Mouse (Mus musculus): ENCODE measurements at regions not wholly inside any gene's neighbourhood (a gene's known extent, or its start where the extent isn't known, plus 50 kb on each side); places are given as distances from the start of the nearest gene placed in this dataset.

DNA sequence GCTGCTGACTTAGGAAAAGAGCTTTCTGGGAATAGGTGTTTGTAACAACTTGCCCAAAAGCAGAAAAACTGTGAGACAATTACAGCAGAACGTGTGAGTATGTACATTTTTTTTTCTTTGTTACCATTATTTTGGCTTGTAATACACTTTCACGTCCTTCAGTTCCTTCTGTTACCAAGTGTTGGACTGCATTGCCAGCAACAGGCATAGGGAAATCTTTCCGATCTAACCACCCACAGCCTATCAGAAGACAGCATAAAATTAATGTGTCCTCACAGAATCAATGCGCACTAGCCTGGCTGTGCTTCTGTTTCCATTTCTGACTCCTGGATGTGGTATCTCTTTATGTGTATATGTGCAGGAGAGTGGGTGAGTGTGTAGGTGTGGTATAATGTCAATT is 76.6 kb upstream of the Ifne start:
- no peaks in the 10 kb centered on the region for H3K36me3 ChIP-seq (replicated peaks; ENCODE audit: control insufficient read depth, insufficient read depth)
- ATAC-seq (ENCODE audit: low FRiP score): no peak
- no peak for DNase-seq (ENCODE audit: low spot score)
- no peaks in the 10 kb centered on the region for H3K4me1 ChIP-seq (replicated peaks; ENCODE audit: control insufficient read depth, insufficient read depth, low read length)
- H3K9me3 ChIP-seq (ENCODE audit: control insufficient read depth, low read length): no peaks in the 10 kb centered on the region
- H3K27ac ChIP-seq: no peak overlapping the region
- H3K4me3 ChIP-seq (replicated peaks; ENCODE audit: low read length): no peak overlapping the region
- no peaks in the 10 kb centered on the region for H3K27me3 ChIP-seq (ENCODE audit: control insufficient read depth, insufficient read depth, low read length)
- no peak overlapping the region for H3K4me2 ChIP-seq (replicated peaks)
- H3K9ac ChIP-seq: no peak overlapping the region
- 78% methylated on average over 4 of the region's 4 CpGs for WGBS

DNA sequence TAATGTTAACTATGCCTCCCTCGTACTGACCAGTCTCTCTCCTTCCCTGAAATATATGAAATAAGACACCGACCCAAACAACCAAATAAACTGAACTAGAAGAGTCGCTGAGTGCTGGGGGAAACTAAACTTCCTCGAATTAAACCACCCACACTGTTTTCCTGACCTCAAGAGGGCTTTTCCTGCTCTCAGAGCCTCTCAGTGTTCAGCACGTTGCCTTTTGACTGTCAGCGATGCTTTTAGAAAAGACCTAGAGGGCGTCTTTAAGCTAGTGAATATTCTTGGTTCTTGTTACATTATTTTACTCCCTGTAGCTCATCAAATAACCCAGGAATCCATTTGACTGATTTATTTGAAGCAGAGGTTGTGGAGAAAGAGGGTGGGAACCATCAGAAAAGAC is 76.2 kb upstream of the Ifne start:
- no peak overlapping the region for H3K4me3 ChIP-seq (replicated peaks; ENCODE audit: low read length)
- no peak overlapping the region for H3K27ac ChIP-seq
- no peak overlapping the region for H3K9ac ChIP-seq
- no peaks in the 10 kb centered on the region for H3K27me3 ChIP-seq (ENCODE audit: control insufficient read depth, insufficient read depth, low read length)
- DNase-seq (ENCODE audit: low spot score) (no peak), ATAC-seq (ENCODE audit: low FRiP score) (no peak)
- no peaks in the 10 kb centered on the region for H3K36me3 ChIP-seq (replicated peaks; ENCODE audit: control insufficient read depth, insufficient read depth)
- no peak overlapping the region for H3K4me2 ChIP-seq (replicated peaks)
- H3K4me1 ChIP-seq (replicated peaks; ENCODE audit: control insufficient read depth, insufficient read depth, low read length): no peaks in the 10 kb centered on the region
- no peaks in the 10 kb centered on the region for H3K9me3 ChIP-seq (ENCODE audit: control insufficient read depth, low read length)
- 46% methylated on average over 7 of the region's 7 CpGs for WGBS

DNA sequence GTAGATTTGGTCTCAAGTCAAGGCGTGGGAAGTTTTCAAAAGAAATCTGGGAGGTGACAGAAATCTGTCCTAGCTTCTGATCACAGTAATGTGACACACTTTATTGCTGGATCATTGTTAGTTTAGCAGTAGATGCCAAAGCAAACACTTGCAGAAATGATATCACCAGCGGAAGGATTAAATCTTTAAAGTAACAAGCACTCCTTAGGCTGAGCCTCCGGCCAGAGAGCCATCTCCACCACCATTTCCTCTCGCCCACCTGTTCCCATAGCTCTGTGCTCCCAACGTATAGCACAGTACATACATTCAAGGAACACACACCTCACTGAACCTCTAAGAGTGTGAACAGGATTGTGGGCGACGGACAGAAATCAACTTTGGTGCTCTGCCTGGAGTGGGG is 75.6 kb upstream of the Ifne start:
- no peak for ATAC-seq (ENCODE audit: low FRiP score)
- H3K4me1 ChIP-seq (replicated peaks; ENCODE audit: control insufficient read depth, insufficient read depth, low read length): no peaks in the 10 kb centered on the region
- WGBS: 92% methylated on average over 7 of the region's 7 CpGs

DNA sequence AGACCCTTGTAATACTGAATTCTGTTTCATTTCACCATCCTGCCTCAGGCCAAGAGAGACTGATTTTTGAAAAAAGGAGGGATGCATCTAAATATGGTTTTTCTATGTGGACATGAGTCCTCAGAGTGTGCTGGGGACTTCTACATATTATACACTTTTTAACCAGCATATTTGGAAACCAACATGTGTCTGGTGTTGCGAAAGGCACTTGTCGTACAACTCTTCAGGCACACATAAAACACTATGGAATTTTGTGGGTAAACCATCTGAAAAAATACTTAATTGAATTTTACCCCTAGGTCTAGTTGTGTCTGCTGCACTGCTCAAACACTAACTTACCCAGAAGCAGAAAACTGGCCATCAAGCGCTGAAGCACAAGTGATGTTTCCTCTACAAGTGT is 74.0 kb upstream of the Ifne start:
- H3K9me3 ChIP-seq (ENCODE audit: control insufficient read depth, low read length): no peaks in the 10 kb centered on the region
- no peak overlapping the region for H3K27ac ChIP-seq
- H3K36me3 ChIP-seq (replicated peaks; ENCODE audit: control insufficient read depth, insufficient read depth): no peaks in the 10 kb centered on the region
- H3K27me3 ChIP-seq (ENCODE audit: control insufficient read depth, insufficient read depth, low read length): no peaks in the 10 kb centered on the region
- WGBS: 96% methylated on average over 3 of the region's 3 CpGs
- no peak for DNase-seq (ENCODE audit: low spot score)
- no peak for ATAC-seq (ENCODE audit: low FRiP score)
- no peak overlapping the region for H3K9ac ChIP-seq
- H3K4me3 ChIP-seq (replicated peaks; ENCODE audit: low read length): no peak overlapping the region
- no peak overlapping the region for H3K4me2 ChIP-seq (replicated peaks)
- H3K4me1 ChIP-seq (replicated peaks; ENCODE audit: control insufficient read depth, insufficient read depth, low read length): no peaks in the 10 kb centered on the region

More for the DNA sequence above, 75.6 kb upstream of the Ifne start:
- Histone ChIP-seq H3K9ac (no peak overlapping the region), H3K27me3 (ENCODE audit: control insufficient read depth, insufficient read depth, low read length) (no peaks in the 10 kb centered on the region), H3K4me2 (replicated peaks) (no peak overlapping the region), H3K27ac (no peak overlapping the region), H3K4me3 (replicated peaks; ENCODE audit: low read length) (no peak overlapping the region), H3K9me3 (ENCODE audit: control insufficient read depth, low read length) (no peaks in the 10 kb centered on the region), H3K36me3 (replicated peaks; ENCODE audit: control insufficient read depth, insufficient read depth) (no peaks in the 10 kb centered on the region)
- no peak for DNase-seq (ENCODE audit: low spot score)

DNA sequence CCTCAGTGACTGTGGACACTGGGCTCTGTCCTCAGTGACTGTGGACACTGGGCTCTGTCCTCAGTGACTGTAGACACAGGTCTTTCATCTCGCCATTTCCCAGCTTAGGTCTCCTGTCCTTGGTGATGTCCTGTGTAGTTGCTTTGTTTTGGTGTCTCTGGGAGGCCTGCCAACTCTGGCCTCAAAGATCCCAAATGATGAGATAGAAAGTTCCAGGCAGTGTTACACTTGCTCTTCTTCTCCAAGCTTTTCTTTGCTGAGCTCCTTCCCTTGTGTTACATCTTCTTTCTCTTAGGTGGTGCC is 71.0 kb upstream of the Ifne start:
- no peak overlapping the region for H3K27ac ChIP-seq
- no peak overlapping the region for H3K4me2 ChIP-seq (replicated peaks)
- no peaks in the 10 kb centered on the region for H3K36me3 ChIP-seq (replicated peaks; ENCODE audit: control insufficient read depth, insufficient read depth)
- 67% methylated on average over 1 of the region's 1 CpGs for WGBS
- no peaks in the 10 kb centered on the region for H3K27me3 ChIP-seq (ENCODE audit: control insufficient read depth, insufficient read depth, low read length)
- no peaks in the 10 kb centered on the region for H3K9me3 ChIP-seq (ENCODE audit: control insufficient read depth, low read length)
- no peak overlapping the region for H3K4me3 ChIP-seq (replicated peaks; ENCODE audit: low read length)
- no peaks in the 10 kb centered on the region for H3K4me1 ChIP-seq (replicated peaks; ENCODE audit: control insufficient read depth, insufficient read depth, low read length)
- ATAC-seq (ENCODE audit: low FRiP score) (no peak), DNase-seq (ENCODE audit: low spot score) (no peak)
- H3K9ac ChIP-seq: no peak overlapping the region

DNA sequence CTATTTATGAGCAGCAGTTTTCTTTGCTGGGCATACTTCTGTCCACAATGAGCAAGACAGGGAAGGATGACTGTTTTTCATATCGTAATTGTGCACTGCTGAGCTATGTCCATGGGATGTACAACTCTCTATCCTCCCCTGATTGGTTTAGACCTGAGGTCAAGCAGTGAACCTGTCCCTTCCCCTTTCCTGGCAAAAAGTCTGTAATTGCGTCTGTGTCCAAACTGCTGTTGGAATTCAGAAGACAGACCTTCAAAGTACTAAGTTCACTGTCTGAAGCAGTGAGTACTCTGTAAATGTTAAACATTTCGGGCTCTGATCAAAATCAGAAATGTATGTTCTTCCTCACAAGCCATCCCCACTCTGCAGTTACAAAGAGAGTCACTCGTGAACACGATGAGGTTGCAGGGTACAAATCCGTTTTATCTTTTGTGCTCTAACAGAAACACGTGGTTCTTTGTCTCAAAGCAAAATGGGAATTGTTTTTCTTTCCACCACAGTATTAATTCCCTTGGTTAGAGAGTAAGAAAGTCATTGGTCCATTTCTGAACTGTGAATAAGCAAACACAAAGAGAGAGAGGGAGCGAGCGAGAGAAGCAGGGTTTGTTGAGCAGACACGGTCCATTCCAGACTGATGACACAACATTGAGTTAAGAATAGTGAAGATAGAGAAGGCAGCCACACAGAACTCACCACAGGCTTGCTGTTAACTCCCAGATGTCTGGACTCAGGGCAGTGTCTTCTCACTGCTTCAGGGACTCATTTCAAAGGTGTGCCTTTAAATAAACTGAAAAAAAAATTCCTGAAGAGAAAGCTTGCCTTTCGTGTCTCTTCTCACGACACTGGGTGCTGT is 70.4 kb upstream of the Ifne start:
- Histone ChIP-seq H3K9me3 (ENCODE audit: control insufficient read depth, low read length) (no peaks in the 10 kb centered on the region), H3K4me1 (replicated peaks; ENCODE audit: control insufficient read depth, insufficient read depth, low read length) (no peaks in the 10 kb centered on the region), H3K4me3 (replicated peaks; ENCODE audit: low read length) (no peak overlapping the region), H3K27me3 (ENCODE audit: control insufficient read depth, insufficient read depth, low read length) (no peaks in the 10 kb centered on the region), H3K36me3 (replicated peaks; ENCODE audit: control insufficient read depth, insufficient read depth) (no peaks in the 10 kb centered on the region), H3K27ac (no peak overlapping the region), H3K4me2 (replicated peaks) (no peak overlapping the region), H3K9ac (no peak overlapping the region)
- DNase-seq (ENCODE audit: low spot score) (no peak), ATAC-seq (ENCODE audit: low FRiP score) (no peak)
- WGBS: 45% methylated on average over 12 of the region's 12 CpGs

DNA sequence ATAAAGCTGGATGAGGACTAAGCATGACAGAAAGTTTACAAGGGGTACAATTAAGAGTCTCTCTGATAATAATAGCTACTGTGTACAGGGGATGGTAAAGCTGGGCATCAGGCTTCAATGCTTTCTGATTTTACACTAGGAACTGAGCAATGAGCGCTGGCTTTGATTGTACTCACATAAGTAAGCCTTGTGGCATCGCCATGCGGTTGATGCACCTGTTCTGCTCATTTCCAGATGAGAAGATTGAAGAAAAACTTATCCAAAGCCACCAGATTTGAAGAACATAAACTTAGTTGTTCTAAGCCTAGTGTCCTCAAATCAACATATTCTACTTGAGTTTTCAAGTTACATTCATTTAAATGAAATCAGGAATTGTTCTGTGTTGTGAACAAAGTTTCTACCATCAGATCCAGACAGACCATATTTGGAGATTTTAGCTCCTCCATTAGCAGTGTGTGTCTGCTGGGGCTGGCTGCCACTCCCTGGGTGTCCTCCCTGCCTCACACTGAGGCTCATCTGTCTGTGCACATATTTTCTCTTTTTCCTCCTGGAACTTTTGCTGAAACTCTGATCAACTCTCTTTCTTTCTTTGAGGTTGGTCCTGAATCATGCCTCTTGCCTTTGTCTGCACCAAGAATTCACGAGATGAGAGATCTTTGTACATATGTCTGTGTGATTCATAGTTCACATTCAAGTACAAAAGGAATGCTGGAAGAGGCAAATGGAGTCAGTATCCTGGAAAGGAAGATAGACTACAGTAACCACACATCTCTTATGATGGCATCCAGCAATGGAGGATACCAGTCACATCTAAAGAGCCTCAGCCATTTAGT is 68.2 kb upstream of the Ifne start:
- Histone ChIP-seq H3K4me2 (replicated peaks) (no peak overlapping the region), H3K4me3 (replicated peaks; ENCODE audit: low read length) (no peak overlapping the region), H3K27ac (no peak overlapping the region), H3K9ac (no peak overlapping the region), H3K36me3 (replicated peaks; ENCODE audit: control insufficient read depth, insufficient read depth) (no peaks in the 10 kb centered on the region), H3K9me3 (ENCODE audit: control insufficient read depth, low read length) (no peaks in the 10 kb centered on the region), H3K27me3 (ENCODE audit: control insufficient read depth, insufficient read depth, low read length) (no peaks in the 10 kb centered on the region), H3K4me1 (replicated peaks; ENCODE audit: control insufficient read depth, insufficient read depth, low read length) (no peaks in the 10 kb centered on the region)
- ATAC-seq (ENCODE audit: low FRiP score) (no peak), DNase-seq (ENCODE audit: low spot score) (no peak)
- WGBS: 87% methylated on average over 4 of the region's 4 CpGs

DNA sequence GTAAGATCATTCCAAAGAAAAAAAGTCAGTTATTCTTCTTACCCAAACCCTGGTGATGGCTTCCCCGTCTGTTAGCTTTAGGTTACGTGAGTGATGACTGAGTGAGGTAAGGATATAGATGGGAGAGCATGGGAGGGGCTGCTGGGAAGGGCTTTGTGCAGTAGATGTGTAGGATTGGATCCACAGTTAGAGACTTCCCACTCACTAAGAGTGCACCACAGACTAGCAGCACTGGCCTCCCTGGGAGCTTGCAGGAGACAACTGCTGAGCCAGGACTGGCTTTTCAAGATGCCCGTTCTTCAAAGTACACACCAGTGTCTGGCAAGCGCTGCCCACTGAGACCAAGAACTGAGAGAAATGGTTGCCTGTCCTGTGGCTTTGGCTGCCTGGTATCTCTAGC is 62.0 kb upstream of the Ifne start:
- no peaks in the 10 kb centered on the region for H3K4me1 ChIP-seq (replicated peaks; ENCODE audit: control insufficient read depth, insufficient read depth, low read length)
- no peaks in the 10 kb centered on the region for H3K36me3 ChIP-seq (replicated peaks; ENCODE audit: control insufficient read depth, insufficient read depth)
- H3K9me3 ChIP-seq (ENCODE audit: control insufficient read depth, low read length): no peaks in the 10 kb centered on the region
- no peak overlapping the region for H3K4me2 ChIP-seq (replicated peaks)
- DNase-seq (ENCODE audit: low spot score): no peak
- WGBS: 75% methylated on average over 4 of the region's 4 CpGs
- no peak overlapping the region for H3K27ac ChIP-seq
- H3K9ac ChIP-seq: no peak overlapping the region
- H3K27me3 ChIP-seq (ENCODE audit: control insufficient read depth, insufficient read depth, low read length): peaks cover 28% of the 10 kb centered on the region
- ATAC-seq (ENCODE audit: low FRiP score): no peak
- H3K4me3 ChIP-seq (replicated peaks; ENCODE audit: low read length): no peak overlapping the region

DNA sequence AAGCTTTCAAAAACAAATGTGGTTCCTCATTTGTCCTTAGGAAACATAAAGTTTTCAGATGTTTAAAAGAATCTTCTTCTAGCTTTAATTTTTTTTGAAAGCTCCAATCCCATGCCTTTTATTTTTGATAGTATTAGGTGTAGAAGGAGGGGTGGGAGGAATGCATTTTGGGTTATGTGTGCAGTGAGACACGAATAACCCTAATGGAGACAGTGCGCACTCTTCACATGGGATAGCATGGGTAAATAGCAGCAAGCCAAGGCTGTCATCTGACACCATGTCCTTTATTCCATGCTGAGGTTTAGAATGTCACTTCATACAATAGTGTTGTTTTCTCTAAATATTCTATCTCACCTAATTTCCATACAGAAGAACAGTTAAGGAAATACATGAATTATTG is 60.7 kb upstream of the Ifne start:
- Histone ChIP-seq H3K27ac (no peak overlapping the region), H3K4me1 (replicated peaks; ENCODE audit: control insufficient read depth, insufficient read depth, low read length) (no peaks in the 10 kb centered on the region), H3K4me2 (replicated peaks) (no peak overlapping the region), H3K4me3 (replicated peaks; ENCODE audit: low read length) (no peak overlapping the region), H3K9me3 (ENCODE audit: control insufficient read depth, low read length) (no peaks in the 10 kb centered on the region), H3K27me3 (ENCODE audit: control insufficient read depth, insufficient read depth, low read length) (peaks cover 39% of the 10 kb centered on the region), H3K36me3 (replicated peaks; ENCODE audit: control insufficient read depth, insufficient read depth) (no peaks in the 10 kb centered on the region), H3K9ac (no peak overlapping the region)
- ATAC-seq (ENCODE audit: low FRiP score): no peak
- WGBS: 86% methylated on average over 2 of the region's 2 CpGs
- DNase-seq (ENCODE audit: low spot score): no peak

All from hindbrain, embryonic 14.5 days (tissue).